Mouse (Mus musculus) layer of hippocampus, postnatal 36 days (tissue): Measurements from ENCODE around the gene Lepr. TPM values are rescaled to one million over a fixed set of nuclear protein-coding genes. Genes with fewer than 3 reads are reported as not detected.
A peak's percentile ranks its signal among the peaks of the same experiment; 100 is the strongest.

ENCODE experiments used
- DNase-seq, 2 experiments: peaks; one replicate each; pipeline ENCODE4 v3.0.0; 2022
- total RNA-seq, 2 experiments: library from RNA; stranded (reverse); gene quantifications; 2 replicates each; pipeline ENCODE4 v1.2.3; 2021

Lepr gene
- 1 to 10 TPM; 1.9 to 3.0 TPM for total RNA-seq

DNA sequence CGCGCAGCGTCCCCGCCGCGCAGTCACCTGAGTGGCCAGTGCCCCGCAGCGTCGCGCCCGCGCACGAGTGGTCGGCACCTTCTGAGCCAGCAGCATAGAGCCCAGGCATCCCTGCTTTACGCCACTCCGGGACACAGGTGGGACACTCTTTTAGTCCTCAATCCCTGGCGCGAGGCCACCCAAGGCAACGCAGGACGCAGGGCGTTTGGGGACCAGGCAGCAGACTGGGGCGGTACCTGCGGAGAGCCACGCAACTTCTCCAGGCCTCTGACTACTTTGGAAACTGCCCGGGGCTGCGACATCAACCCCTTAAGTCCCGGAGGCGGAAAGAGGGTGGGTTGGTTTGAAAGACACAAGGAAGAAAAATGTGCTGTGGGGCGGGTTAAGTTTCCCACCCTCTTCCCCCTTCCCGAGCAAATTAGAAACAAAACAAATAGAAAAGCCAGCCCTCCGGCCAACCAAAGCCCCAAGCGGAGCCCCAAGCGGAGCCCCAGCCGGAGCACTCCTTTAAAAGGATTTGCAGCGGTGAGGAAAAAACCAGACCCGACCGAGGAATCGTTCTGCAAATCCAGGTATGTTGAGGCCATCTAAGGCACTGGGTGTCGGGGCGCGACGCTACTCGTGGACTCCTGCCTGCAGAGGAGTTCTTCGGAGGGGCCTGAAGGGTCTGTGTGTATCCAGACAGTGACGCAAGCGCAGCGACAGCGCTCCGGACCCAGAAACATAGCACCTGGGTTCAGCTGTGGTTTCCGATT, at the start of gene Lepr:
Gene Lepr (plus strand): TSS at position 38 of the 755 bp plus-strand sequence.
- peak in 1 of 2 experiments; percentile 5 for DNase-seq

DNA sequence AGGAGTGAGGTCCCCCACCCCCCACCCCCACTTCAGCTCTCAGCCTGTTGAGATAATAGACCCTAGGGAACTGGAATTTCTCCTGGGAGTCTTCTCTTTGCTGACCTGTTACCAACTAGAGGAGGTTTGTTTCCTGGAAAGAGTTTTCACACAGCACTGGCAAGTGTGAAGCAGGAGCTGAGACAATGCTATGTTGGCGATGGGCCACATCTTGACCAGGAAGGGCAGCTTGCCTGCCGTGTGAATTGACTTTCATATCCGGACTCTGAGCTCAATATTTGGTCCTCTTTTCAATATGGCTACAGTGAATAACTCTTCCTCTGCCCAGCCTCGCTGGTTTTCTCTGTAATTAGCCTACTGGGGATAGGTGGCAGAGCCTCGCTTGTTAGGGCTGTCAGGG, 48.0 kb upstream of the Lepr start:
- DNase-seq, result no peak

DNA sequence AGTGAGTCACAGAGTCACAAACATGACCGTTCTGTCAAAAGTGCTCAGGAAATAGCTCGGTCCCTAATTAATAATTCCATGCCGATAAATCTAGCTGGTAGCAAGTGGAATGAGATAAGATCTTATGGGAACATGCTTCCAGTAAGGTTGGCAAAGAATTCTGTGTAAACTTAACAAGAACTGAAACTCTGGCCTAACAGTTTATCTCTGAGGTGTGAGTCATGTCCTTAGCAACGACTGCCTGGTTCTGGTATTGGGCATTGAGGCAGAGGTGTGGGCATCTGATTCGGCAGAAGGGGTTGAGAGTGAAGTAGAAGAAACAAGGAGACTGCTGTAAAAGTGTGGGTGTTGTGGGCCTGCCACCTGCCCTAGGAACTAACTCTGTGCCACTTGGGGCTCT, 47.4 kb upstream of the Lepr start:
- DNase-seq, result no peak

DNA sequence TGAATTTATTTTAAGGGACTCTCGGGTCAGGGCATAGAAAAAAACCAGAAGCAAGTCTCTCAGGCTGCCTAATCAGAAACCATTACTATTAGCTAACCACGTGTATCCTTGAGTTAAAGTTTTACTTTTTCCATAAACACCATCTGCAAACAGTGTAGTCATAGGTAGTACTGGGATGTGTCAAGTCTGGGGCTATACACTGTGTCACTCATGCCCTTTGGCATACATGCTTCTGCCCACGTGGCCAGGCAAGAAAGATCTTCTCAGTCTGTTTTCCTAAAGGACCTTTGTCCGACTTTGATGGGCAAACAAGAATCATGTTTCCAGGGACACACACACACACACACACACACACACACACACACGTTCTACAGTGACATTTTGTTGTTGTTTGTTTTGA, 42.4 kb upstream of the Lepr start:
- DNase-seq, result no peak

DNA sequence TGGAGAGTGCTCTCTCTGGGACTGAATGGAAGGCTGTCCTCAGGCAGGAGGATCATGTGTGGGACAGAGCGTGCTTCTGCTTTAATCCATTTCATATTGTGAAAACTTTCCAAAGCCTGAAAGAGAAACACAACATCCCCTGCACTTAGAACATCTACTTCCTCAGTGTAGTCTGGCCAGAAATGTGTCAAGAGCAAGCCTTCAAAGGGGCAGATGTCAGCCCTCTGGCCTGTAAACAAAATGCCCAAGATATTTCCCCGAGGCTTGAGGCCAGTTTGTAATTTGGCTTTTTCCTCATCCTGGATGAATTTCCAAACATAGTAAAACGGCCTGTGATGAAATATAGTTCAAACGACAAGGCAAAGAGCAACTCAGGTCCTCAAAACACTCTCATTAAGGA, 41.5 kb upstream of the Lepr start:
- no peak for DNase-seq

DNA sequence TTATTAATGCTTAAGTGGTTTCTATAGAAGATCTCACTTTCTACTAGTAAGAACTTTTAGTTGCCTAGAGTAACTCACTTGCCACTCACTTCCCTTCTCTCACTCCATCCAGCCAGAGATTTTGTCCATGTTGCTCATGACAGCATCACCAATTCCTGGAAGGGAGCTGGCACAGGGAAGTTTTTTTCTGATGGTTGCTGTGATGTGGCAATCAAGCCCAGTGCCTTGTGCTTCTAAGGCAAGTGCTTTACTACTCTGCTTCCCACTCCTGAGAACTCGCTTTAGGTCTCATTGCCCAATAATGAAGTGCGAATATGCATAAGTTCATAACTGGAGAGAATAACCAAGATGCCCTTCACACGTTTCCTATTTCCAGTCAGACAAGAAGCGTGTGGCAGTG, 34.6 kb upstream of the Lepr start:
- DNase-seq, result no peak

DNA sequence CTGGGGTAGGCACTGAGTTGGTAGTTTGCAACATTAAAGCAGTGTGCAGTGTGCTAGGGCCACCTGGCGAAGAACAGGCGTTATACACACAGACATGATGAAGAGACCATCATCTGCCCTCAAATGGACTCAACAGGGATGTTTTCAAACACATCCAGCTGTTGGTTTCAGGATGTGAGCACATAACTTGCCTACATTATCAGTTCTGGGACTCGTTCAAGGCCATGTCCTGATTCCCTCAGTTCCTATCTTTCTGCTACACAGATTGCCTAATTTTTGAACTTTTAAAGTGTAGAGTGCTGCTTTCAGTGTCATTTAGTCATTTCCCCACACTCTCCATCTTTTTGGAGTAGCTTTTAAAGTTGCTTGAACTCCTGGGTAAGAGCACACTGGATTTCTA, 34.1 kb upstream of the Lepr start:
- no peak for DNase-seq

DNA sequence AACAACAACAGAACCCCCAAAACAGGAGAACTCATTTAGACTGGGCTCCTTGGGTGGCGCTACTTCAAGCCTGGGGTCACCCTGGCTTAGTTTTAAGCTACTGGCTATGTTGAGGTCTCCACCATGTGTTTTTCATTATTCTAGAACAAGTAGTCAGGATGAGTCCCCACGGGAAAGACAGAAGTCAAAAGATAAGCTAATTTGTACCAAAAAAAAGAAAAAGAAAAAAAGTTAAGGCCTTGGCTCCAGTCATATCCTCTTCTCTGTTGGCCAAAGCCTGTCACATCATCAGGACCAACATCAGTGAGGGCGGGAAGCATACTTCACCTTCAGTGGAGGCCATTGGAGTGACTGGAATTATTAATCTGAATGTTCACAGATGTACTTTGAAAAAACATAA, 32.4 kb upstream of the Lepr start:
- no peak for DNase-seq

DNA sequence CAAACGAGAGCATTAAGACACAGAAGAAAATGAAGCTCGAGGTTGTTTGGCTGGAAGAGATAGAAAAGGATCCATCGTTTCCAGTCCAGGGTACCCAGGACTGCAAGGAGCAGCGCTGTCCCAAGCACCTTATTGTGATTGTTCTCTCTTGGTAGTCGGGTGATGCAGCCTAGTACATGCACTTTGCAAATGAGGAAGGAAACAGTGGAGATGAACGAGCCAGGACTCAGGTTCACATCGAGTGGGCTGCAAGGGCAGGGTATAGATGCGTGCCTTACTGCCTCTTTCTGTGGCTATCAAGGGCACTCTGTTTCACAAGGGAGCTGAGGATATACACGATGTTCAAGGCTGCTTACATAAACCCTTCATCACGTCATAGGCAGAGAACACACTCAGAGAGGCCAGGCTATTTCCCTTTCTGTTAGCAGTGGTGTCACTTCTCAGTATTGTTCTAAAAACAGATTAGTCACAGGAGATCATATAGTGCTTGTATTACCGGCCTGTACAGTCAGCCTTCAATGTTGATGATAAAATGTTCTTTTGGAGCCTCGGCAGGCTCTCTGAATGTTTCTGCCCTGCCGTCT, 30.9 kb upstream of the Lepr start:
- no peak for DNase-seq

DNA sequence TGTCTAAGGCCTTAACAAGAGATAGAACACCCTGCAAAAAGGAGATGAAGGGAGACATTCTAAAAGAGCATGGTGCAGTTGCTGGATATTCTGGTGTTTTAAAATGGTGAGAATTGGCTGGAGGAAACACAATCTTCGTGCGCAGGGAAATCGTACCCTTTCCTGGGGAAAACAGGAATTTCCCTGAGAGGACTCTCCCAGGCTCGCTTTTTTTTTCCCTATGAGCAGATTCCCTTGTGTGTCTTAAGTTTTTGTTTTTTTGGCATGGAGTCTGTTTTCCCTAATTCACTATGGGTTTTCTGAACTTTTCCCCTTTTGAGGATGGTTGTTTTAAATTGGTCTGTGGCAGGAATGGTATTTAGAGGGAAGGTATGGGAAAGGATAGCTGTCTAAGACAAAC, 28.0 kb upstream of the Lepr start:
- DNase-seq, result no peak

DNA sequence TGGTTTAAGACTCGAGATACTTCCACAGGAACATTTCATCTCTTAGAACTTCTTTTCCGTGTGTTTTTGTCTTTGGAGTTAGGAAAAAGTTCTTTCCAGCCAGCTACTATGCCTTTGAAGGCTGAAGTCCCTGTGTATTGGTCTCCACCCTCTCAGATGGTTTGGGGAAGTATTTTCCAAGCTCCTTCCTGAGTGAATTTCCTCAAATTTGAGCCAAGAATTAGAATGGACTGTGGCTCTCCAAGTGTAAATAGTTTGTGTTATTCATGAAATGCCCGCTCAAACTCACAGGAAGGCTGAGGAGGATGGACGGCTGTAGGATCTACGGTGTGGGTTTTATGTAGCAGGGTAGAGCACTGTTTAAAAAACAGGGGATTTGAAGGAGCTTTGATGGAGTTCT, 27.6 kb upstream of the Lepr start:
- no peak for DNase-seq

DNA sequence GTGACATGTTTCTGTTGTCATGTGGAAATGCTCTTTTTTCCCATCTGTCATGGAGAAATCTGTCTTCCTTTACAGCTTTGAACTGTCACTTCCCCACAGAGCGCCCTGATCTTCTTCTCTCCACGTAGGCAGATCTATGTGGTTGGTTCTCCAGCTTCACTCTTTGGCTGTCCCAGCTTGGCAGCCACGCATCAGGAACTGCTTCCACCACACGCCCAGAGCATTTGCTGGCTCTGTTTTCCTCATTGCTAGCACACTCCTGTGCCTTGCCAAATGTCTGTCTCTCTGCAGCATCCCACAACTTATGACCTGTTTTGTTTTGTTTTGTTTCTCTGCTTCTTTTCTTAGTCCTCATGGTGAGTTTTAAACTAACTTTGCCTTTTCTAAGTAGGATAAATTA, 24.3 kb upstream of the Lepr start:
- peak; percentile 46 to 48 for DNase-seq

DNA sequence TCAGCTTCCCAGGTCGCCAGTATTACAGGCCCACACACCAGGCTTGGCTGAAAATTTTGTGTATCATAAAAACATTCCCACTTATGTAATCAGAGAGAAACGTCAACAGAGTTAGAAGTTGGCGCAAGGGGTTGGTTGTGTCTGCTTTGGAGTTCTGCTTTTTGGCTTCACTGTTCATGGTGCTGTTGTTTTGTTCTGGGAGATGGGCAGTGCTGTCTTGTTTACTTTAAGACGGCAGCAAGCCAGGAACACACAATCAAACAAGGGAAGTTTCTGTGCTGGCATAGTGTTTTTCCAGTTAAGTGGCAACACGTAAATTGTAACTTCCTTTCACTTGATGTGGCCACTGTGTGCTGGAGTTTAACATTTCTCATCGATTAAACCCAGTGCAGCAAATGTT, 22.7 kb upstream of the Lepr start:
- no peak for DNase-seq

DNA sequence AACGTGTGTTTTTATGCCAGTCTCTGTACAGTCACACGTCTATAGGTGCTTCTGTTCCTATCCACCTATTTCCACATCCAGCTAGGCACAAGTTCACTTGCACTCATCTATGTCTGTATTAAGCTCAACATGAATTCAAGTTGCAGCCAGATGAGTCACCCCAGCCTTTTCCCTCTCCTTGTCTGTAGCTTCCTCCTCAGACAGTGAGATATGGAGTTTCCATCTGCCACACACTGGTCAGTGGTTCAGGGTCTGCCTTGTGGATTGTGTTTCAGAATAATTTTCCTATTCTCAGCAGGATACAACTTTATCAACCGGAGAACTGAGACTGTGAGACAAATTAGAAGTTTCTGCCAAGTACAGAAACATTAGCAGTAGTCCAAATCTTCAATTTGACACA, 20.0 kb upstream of the Lepr start:
- no peak for DNase-seq

DNA sequence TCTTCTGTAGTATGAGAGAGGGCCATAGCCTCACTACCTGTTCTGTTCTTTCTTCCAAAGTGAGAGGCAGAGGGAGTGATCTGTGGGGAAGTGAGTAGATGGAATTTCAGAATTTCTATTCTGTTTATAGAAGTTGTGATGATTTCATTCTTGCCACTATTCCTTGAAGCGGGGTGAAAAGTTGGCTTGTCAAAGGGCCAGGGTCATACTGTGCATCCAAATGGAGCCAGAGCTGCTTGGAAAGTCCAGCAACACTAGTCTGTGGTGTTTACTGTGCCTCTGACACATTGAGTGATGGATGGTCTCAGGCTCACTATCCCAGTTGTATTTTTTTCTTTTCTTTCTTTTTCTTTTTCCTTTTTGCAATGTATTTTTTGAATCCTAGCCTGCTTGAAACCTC, 17.8 kb upstream of the Lepr start:
- DNase-seq, result no peak

DNA sequence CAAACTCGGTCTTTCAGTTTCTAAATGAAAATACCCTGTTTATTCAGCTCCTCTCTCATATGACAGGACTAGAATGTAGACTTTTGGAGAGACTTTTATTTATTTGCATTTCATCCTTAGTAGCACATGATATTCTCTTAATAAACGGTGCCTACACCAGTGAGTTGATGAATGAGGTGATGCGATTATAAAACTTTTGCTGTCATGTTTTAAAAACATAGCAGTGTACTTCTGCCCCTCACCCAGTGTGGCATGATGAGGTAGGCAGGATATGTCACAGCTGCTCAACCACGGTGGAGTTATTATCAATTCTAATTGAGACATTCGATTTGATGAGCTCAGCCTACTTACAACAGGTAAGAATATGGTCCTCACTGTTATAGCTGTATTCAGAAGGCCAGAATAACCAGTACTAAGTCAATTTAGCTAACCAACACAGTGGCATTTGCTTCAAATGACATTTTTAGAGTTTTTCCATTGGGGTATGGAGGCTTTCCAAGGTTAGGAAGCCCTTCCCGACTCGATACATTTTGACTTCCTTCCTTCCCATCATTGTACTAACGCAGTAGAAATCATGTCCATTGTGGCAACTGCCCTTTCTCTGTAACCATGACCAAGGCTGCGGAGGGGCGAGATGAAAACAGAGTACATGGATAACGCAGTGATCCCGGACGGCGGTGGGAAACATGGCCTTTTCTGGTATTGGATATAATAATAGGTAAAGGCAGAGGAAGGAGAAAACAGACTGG, 16.1 kb upstream of the Lepr start:
- DNase-seq, result no peak

DNA sequence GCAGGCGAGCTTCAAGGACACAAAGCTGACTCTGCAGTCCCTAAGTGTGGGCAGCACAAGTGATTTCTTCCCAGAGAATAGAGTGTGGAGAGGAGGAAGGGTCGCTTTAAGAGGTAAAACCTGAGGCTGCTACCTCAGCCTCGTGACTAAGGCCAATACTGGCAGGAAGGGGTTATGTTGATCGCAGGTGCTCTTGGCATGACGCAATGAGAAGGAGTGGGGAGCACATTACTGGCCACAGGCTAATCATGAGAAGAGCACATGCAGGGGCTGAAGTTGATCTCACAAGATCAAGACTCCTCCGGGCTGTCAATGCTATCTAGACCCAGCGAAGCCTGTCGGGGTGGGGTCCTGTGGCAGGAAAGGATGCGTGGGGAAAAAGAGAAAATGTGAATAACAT, 11.9 kb upstream of the Lepr start:
- no peak for DNase-seq

DNA sequence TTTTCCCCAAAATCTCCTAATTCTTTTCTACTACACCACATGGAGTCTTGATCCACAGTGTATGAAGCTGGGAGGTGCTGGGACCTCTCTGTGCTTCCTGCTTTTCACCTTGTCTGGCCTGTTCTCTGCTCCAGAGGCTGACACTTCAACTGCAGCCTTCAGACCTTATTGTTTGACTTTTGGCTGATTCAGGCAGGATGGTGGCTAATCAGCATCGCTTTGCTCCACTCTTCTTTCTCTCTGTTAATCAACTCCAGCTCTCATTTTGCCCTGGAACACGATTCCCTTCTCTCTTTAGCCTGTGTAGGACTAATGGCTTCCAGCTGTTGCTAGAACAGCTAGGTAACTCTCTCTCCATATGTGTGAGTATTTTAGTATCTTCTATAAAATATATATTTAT, 10.0 kb upstream of the Lepr start:
- no peak for DNase-seq

DNA sequence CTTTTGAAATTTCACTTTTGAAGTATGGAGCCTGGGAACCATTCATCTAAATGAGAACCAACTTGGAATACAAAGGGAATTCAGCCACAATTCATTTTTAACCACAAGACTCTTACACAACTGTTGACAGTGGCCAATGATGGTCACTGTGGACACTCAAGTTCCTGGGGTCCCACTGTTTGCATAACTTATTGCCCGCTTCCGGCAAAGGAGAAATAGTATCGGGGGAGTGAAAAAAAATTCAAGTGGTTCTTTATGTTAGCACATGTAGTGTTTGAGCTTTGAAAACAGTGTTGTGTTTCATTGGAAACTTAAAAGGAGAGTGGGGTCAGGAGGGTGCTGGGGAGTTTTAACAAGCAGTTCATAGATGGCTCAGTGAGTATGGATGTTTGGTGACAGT, 9.3 kb upstream of the Lepr start:
- DNase-seq, result no peak

DNA sequence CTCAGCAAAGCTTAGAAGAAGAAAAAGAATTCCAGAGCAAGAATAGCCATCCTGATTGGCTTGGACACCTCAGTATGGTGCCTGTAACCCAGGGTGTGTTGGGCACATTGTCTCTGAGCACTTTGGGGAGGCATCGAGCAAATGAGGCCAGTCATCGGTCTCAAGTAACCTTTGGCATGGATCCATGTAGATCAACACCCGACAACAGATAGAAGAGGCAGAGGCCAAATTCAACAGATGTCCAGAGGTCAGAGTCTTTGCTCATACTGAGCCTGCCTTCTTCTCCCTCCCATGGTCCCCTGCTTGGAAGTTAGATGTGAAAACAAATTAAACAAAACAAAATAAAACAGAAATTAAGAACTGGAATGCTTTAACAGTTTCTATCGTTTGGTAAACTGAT, 6.8 kb upstream of the Lepr start:
- no peak for DNase-seq

DNA sequence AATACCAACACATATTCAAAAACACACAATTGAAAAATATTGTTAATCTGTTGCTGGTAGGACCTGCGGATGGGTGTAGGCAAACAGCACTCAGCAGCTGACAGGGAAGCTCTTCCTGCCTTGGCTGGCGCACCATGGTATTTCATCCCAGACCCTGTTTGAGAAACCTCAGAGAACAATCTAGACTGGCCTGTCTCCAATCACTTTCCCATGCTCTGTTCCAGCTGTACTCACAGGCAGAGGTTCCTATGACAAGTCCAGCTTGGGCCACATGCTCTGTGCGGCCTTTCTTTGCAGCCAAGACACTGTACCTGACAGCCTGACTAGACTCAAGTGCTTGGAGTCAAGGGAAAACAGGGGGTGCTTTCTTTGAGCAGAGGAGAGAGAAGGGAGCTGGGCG, 6.1 kb upstream of the Lepr start:
- DNase-seq, result no peak

DNA sequence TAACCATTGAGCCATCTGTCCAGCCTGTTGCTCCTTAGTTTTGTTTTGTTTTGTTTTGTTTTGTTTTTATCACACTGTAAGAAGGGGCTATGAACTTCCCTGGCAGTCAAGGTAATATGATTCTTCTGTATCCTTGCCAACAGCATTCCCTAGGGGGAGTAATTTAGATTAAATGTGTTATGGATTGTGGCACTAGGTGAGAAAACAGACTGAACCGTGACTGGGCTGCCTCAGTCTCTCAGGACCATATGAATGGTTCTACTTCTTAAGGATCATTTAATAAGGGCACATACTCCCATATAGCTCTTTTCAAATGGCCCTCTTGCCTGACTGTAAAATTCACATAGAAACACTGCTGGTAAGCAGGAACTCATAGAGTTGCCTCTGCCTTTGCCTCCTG, 4.6 kb upstream of the Lepr start:
- no peak for DNase-seq

DNA sequence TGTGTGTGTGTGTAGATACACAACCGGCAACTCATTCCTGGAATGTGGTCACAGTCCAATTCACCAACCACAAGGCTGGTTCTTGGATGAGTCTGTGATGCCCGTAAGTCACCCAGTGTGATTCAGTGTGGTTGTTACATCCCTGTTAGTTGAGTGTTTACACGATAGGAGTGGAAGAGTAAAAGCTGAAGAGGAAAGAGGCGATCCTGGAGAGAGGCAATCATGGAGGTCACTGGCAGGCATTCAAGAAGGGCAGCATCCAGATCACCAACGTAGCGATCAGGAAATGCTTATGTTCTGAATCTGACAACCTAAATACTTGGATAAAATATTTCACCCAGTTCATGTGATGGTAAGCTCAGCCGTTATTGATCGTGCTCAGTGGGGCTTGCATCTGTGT, 1.9 kb upstream of the Lepr start:
- DNase-seq, result no peak

DNA sequence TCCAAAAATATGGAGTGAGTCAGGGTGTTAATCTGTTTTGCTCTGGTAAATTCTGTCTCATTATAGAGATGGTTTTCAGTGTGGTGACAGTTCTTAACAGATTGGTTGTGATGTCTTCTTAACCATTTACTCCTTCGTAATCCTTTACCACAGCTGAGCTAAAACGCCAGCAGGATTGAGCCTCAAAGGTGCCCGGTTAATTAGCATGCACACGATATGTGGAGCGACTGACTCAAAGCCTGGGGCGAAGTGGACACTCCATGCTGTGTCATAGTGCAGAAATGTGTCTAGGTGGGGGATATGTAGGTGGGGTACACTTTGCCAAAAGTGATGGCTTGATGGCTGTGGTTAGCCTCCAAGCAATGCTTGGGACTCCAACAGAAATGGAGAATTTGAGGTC, 1.4 kb upstream of the Lepr start:
- DNase-seq, result no peak
